Mouse (Mus musculus) myocyte (in vitro differentiated cells): Measurements from ENCODE around the gene Bub3.

Experiments used
- CEBPB ChIP-seq: IDR thresholded peaks from 2 replicates; pipeline ENCODE4 v1.6.1; 2011; ENCODE audit warnings: mild to moderate bottlenecking, moderate library complexity; ENCODE audit not compliant: poor library complexity, insufficient read depth, severe bottlenecking
- MAX ChIP-seq: IDR thresholded peaks from one replicate; pipeline ENCODE4 v1.6.1; 2011; ENCODE audit warnings: low read depth, mild to moderate bottlenecking, control low read depth
- MYOD1 ChIP-seq, 3 experiments: IDR thresholded peaks; one replicate each; pipeline ENCODE4 v1.6.1; 2011; ENCODE audit warnings: control low read depth in 2 of 3, low read depth in 2 of 3, mild to moderate bottlenecking in 2 of 3, moderate library complexity in 1 of 3; ENCODE audit not compliant: insufficient read length in 2 of 3, control insufficient read depth in 1 of 3
- MYOG ChIP-seq, 3 experiments: IDR thresholded peaks; one replicate each; pipeline ENCODE4 v1.6.1; 2011; ENCODE audit warnings: control low read depth in 2 of 3, low read depth in 2 of 3, mild to moderate bottlenecking in 2 of 3; ENCODE audit not compliant: insufficient read length in 2 of 3, control insufficient read depth in 1 of 3, insufficient read depth in 1 of 3
- POLR2A ChIP-seq: IDR thresholded peaks from one replicate; pipeline ENCODE4 v1.6.1; 2011; ENCODE audit warnings: low read depth, mild to moderate bottlenecking, control low read depth, moderate library complexity; ENCODE audit not compliant: insufficient read length
- POLR2AphosphoS2 ChIP-seq: IDR thresholded peaks from one replicate; pipeline ENCODE4 v1.6.1; 2011; ENCODE audit warnings: low read depth, control low read depth; ENCODE audit not compliant: insufficient read length
- REST ChIP-seq: IDR thresholded peaks from one replicate; pipeline ENCODE4 v1.6.1; 2011; ENCODE audit warnings: mild to moderate bottlenecking, control low read depth, moderate library complexity; ENCODE audit not compliant: insufficient read depth, insufficient read length
- SRF ChIP-seq: IDR thresholded peaks from one replicate; pipeline ENCODE4 v1.6.1; 2011; ENCODE audit warnings: low read depth; ENCODE audit not compliant: control insufficient read depth, insufficient read length
- TCF12 ChIP-seq: IDR thresholded peaks from one replicate; pipeline ENCODE4 v1.6.1; 2011; ENCODE audit warnings: mild to moderate bottlenecking, control low read depth; ENCODE audit not compliant: poor library complexity, insufficient read depth, severe bottlenecking
- TCF3 ChIP-seq: IDR thresholded peaks from one replicate; pipeline ENCODE4 v1.6.1; 2011; ENCODE audit warnings: low read depth, control low read depth; ENCODE audit not compliant: insufficient read length
- USF1 ChIP-seq: IDR thresholded peaks from one replicate; pipeline ENCODE4 v1.6.1; 2011; ENCODE audit warnings: low read depth, mild to moderate bottlenecking, control low read depth, moderate library complexity

DNA sequence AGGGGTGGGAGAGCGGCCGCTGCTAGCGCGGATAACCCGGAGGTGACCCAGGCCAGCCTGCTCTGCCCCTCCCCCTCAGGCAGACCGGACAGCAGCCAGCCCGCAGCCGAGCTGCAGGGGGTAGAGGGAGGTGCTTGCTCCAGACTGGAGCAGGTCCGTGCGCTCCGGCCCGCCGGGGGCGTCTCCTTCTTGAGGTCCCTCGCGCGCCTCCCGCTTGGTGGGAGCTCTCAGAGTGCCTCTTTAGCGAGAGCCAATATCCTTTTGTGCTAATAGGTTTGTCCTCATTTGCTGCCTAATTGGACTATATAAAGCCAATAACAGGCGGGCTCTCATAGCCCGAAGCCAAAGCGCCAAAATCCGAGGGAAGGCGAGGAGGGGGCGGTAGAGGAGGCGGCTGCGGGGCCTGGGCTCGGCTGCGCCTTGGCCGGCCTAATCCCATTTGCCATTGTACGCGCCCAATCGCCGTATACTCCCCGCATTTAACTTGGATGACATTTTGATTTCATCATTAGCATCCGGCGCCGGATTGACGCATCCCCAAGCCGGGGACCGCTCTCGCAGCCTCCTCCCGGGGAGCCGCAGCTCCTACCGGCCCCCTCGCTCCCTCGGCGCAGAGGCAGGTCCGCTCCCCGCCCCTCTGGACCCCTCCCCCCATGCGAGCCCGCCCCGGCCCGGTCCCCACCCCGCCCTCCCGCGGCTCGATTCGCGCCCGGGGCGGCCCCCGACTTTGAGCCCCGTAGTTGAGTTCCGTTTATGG, 17.7 kb upstream of the Bub3 start, which contains the start of gene Hmx3:
- no peak for TF ChIP-seq USF1
- TF ChIP-seq MAX = no peak
- TF ChIP-seq TCF12 = no peak
- no peak for TF ChIP-seq MYOD1 (IDR thresholded peaks at IDR 0.05; ENCODE audit: control insufficient read depth in 1 of 3, insufficient read length in 2 of 3, low read depth in 2 of 3)
- TF ChIP-seq SRF = no peak
- TF ChIP-seq POLR2A = no peak
- no peak for TF ChIP-seq TCF3
- no peak for TF ChIP-seq POLR2AphosphoS2
- TF ChIP-seq REST = no peak
- TF ChIP-seq CEBPB = no peak
- TF ChIP-seq MYOG (IDR thresholded peaks at IDR 0.05; ENCODE audit: control insufficient read depth in 1 of 3, insufficient read depth in 1 of 3, insufficient read length in 2 of 3, low read depth in 2 of 3) = no peak
